Mouse (Mus musculus): ENCODE results near the gene Polr3h.

Polr3h gene

DNA sequence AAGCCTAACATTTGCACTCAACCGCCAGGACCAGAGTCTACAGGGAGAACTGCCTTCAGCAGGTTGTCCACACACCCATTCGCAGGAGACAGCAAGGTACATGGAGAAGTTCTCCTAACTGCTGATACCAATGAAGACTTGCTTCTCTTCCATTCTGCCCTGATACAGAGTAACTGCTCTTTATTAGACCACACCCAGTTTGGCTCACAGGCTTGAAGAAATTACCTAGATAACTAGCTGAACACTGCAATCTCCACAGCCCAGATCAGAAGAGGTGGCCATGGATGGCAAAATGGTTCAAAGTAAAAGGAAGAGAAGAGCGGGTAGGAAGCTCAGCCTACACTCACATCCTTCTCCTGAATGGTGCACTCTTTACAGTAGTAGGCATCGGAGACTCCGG is 56.1 kb downstream of the Polr3h start:
- no peak for DNase-seq (ENCODE audit: low read depth)

DNA sequence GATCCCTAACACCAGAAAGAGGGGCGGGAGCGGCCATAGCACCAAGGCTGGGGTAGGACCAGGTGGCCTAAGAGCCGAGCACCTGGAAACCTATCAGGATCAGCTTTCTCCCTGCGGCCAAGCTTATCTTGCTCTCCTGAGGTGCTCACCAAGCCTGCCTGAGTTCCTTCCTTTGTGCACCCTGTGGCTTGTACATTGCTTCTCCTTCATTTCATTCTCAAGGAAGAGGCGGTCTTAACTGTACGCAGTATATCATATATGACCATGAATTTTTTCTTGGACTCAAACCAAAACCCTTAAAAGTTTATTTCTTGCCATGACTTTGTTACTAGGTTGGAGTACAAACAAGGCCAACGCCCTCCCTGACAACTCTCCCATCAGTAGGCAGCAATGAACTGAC is 61.8 kb downstream of the Polr3h start:
- DNase-seq (ENCODE audit: low read depth), result no peak

DNA sequence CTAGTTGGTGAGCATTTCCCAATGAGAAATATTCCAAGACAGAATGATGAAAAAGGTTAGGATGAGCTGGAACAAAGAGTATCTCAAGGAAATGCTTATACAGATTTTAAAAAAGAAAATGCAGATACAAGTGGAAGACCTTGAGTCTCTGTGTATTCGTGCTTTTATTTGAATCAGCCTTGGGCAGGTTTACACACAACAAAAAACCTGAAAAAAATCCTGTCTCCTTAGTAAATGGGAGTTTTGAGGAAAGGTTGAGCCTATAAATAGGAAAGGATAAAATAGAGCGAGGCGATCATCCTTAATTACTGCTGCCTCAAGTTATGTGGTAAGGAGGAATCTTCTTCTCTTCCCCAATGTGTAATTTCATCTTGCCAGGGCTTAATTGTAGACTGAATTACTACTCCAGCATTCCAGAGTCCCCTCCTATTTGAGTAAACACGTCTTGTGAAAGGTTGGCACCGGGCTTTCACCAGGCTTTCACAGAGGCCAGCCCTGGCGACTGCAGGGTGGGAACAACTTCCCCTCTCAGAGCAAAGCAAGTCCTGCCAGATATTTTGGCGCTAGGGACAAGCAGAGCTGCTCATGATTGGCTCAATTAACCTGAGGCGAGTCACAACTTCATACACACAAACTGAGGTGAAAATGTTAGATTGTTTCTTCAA is 65.4 kb downstream of the Polr3h start:
- DNase-seq (ENCODE audit: low read depth), result no peak

DNA sequence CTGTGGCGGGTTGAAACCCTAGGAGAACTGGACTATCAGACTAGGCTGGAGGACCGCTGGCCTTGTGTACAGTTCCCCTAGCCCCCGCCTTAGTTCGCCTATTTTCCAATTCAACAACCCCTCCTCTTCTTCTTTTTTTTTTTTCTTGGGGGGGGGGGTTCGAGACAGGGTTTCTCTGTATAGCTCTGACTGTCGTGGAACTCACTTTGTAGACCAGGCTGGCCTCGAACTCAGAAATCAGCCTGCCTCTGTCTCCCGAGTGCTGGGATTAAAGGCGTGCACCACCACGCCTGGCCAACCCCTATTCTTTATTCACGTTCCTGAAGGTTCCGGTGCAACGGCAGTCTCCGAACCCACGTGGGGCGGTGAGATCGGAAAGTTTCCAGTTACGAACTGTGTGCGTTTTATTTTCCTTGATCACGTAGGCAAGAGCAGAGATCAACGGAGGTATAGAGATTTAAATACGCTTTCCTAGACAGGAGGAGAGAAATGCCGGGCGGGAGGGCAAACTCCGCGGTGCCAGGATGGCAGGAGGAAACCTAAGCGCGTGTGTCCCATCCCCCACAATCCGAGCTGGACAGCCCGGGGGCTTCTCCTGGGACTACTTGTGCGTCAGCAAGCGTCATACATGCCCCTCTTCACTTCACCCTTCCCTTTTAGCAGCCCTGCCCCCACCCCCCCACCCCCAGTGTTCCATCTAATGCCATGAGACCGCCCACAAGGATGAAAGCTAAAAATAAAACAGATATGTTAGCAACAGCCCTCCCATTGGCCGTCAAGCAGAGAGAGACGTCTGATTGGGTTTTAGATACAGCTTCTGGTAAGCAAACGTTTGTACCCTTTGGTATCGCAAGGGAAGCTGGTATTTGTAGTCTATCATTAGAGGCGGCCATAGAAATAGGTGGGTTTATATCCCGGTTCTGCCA is 66.4 kb downstream of the Polr3h start:
- DNase-seq (ENCODE audit: low read depth), result peak; percentile 94

DNA sequence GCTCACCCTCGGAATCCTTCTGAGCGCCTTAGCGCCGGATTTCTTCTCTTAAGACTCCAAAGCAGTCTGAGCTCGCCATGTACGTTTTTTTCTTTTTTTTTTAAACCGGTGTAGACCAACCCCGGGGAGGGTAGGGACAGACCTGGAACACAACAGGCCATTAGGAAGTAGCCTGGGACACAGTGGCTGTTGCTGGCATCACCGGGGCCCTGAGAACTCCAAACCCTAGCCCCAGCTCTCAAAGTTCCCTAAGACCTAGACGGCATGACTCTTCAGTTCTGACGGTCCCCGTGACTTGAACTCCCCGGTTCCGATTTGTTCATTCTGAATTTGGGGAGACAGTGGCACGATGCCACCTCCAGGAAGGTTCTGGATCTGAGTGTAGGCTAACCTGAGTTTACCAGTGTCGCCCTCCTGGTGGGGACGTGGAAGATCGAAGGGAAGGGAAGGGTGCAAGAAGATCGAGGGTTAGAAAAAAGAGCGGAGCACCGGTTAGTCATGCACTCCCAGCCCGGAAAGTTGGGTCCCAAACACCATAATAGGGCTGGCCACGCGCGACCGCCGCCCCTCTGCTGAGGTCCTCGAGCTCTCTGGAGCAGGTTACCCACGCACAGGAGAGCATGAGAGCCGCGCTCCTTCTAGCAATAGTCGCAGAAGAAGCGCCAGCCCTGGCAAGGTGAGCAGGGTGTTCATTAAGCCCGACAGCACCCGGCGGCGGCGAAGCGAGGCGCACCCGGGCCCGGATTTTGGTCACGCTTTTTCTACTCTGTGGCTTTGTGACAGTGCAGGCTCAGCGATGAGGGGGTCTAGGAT is 67.3 kb downstream of the Polr3h start, which contains the start of gene Tob2:
Gene Tob2 (minus strand): TSS at position 280 of the 813 bp plus-strand sequence.
- no peak for DNase-seq (ENCODE audit: low read depth)

DNA sequence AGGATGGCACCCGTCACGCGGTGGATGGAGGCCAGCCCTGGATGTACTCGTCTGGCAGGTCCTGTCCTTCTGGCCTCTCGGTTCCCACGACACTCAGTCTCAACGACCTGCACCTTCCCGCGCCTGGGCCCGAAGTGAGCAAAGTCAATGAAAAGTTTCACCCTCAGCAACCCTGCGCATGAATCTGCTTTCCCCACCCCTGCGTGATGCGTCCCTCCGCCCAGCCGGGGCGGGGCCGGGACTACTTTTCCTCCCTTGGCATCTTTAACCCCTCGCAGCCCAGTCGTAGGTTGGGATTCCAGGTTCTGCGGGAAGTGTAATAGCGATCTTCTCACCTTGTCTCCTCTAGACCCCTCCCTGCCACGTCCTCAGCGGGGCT is 67.9 kb downstream of the Polr3h start:
- DNase-seq (ENCODE audit: low read depth), result no peak

DNA sequence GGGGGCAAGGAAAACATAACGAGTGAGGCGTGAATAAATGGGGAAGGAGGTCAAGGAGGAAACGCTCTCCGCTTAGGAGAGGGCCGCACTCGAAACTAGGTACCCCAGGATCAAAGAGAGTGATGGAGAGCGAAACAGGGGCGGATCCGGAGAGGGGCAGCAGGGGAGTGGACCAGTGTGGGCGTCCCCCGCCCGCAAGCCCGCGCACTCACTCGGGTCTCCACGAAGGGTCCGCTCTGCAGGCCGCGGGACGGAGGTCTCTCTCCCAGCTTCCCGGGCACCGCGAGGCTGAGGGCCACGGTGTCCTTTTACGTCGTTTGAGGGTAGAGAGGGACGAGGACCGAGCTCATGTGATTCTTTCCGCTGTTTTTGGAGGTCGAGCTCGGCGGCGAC is 68.3 kb downstream of the Polr3h start:
- no peak for DNase-seq (ENCODE audit: low read depth)

DNA sequence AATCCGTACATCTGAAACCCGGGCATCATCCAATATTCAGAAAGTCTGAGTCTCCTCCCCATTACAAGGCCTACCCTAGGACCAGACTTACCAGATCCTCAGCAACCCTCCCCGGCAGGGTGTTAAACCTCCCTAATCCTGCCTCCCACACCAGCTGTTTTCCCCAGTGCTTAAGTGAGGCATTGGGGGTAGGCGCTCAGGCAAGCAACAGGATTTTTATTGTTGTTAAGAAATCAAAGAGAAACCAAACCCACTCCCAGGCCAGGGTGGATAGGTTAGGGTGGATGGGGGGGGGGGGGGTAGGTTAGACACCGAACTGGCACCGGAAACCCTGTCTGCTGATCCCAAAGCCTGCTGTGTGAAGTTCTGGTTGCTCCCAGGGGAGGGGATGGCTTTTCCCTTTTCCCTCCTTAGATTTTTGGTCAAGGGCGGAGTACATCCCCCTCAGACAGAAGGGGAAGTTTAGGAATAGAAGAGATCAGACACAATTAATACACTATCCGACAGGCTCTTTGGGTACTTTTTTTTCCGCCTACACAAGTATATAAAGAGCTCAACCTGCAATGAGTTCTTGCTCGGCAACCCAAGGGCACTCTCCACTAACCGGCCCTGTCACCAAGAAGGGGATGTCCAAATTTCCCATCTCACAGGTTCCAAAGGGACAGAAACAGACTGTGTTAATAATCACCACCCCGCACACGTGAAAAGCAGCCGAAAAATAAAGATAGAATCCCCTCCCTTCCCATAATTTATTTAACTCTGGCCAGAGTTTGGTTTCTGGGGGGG is 68.9 kb downstream of the Polr3h start:
- DNase-seq (ENCODE audit: low read depth), result no peak

DNA sequence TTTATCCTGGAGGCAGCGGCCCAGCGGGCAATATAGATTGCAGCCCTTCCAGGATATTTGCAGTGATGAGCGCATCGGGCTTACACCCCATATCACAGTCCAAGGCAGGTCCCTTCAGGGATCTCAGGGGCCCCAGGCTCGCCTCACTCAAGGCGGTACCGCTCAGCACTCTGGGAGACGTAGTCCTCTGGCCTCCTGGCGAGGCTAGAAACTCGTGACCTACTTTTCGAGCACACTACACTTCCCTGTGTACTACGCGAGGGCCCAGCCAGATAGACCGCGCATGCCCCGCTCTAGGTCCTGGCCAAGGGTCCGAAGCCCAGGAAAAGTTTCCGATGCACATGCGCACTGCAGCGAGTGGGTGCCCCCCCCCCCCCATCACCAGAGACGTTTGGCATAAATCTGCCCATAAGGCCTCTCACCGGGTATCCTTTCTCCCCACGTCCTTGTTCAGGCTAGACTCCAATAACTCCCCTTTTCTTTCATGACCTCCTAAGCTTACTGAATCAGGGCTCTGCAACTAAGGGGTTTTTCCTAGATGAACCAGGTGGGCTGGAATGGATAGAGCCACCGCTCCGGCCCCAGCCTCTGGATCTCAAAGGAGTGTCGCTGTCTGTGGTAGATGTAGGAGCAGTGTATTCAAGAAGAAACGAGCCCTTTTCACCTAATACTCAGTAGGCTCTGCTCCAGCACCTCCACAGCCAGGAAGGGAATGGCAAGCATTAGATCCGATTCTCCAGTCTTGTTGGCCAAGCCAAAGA is 69.8 kb downstream of the Polr3h start:
- peak; percentile 85 for DNase-seq (ENCODE audit: low read depth)

DNA sequence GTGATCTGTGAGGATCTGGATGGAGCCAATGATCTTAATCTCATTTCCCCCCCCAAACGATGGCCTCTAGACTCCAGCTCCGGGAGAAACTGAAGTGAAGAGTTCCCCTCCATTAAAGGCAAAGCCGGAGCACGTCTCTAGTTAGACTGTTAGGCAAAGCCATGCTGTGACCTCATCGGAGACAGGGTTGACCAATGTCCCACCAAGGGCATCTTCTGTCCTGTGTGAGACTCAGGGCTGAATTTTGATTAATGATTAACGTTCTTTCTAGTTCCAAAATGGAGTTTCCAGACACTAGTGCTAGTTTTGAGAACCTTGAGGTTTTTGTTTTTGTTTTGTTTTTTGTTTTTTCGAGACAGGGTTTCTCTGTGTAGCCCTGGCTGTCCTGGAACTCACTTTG is 73.0 kb downstream of the Polr3h start:
- DNase-seq (ENCODE audit: low read depth), result no peak

DNA sequence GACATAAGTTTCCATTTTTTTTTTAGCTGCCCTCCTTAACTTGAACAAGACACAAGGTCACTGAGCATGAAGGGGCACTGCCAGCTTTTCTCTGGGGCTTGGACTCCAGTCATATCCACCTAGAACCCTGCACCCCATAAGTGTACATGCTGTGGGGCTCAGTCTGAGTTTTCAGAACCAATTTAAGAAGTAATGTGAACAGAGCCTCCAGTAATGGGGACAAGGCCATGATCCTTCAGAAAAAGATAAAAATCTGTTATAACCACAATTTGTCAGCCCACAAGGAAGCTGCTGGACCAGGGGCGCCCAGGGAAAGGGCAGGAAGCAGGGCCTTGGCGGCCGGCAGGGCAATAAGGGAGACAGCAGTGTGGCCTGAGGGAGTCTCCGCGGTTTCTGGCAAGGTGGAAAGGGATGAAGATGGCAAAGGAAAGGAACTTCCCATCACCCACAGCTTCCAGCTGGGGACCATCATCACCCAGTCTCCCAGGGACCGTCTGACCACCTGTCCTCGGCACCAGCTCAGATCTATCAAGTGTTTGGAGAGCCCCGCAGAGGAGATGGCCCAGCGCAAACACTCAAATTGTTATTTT is 73.5 kb downstream of the Polr3h start:
- no peak for DNase-seq (ENCODE audit: low read depth)

DNA sequence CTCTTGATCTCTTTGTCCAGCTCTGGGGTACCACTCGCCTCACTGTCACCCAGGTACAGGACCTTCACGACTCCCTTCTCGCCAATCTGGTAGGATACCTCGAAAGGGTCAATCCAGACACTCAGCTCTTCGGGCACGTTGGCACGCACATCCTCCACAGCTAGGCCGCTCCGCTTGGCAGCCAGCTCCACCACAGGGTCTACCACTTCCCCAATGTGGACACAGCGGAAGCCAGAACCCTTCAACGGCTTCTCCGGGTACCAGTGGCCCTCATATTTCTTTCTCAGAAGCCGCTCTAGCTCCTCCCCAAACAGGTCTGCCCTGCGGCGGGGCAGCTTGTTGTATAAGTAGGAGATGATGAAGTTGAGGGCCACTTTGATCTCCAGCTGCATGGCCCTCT is 74.7 kb downstream of the Polr3h start:
- no peak for DNase-seq (ENCODE audit: low read depth)

DNA sequence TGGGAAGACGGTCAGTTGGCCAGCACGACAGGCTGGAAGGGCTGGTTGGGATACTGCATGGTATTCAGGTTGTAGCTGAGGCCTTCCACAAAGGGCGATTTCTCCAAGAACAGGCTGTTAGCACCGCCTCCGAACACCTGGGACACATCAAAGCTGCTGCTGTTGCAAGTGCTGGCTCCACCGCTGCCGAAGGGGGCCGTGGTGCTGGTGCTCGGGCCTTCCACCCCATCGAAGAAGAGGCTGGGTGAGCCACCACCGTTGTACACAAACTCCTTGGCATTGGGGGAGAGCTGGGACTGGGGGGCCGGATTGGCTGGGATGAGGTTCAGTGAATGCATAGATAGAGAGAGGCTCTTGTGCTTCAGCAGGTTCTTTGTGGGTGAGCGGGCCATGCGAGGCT is 75.3 kb downstream of the Polr3h start:
- no peak for DNase-seq (ENCODE audit: low read depth)

DNA sequence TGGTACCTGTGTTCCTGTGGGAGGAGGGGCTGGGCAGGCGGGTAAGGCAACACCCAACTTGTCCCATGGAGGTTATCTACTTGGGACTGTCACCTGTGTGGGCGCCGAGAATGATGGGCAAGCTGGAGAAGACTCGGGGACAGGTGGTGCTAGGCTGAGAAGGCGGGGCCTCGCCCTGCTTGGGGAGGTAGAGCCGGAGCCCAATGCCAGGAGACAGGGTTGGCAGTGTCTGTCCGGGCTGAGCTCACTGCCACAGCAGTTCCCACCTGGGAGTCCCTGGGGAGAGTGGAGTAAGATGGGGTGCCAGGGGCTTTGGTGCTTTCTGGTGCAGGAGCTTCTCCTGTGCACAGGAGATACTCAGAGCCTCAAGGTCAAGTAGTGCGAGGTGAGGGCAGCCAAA is 76.9 kb downstream of the Polr3h start:
- no peak for DNase-seq (ENCODE audit: low read depth)

DNA sequence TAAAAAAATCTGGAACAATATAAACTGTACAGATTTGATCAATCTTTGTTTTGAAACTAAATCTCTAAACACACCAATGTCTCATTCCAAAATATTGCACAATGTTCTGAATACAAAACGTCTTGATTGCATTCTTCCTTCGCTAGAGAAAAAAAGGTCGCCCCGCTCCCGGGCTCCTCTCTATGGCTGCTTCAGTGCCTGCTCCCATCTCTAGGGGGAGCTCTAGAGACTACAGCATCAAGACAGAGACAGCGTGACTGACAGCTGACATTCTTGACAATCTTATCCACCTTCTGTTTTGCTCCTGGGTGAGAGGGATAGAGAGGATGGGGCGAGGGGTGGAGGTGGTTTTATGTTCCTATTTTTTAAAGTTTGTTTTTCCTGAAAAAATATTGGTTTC is 77.7 kb downstream of the Polr3h start:
- no peak for DNase-seq (ENCODE audit: low read depth)

DNA sequence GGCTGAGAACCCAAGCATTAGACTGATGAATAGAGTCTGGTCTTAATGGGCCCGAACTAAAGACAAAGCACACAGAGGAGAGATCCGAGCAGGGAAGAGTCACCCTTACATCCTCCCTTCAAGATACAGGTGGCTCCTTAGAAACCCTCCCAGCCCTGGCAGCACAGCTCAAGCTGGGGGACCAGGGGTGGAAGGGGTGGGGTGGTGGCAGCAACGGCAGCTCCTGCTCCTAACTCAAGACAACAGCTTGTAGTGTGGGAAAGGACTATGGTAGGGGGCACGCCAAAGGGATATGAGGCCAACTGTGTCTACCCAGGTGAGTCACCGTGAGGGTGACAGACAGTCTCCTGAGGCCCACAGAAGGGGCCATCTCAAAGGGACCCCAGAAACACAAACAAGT is 78.2 kb downstream of the Polr3h start:
- DNase-seq (ENCODE audit: low read depth), result no peak

DNA sequence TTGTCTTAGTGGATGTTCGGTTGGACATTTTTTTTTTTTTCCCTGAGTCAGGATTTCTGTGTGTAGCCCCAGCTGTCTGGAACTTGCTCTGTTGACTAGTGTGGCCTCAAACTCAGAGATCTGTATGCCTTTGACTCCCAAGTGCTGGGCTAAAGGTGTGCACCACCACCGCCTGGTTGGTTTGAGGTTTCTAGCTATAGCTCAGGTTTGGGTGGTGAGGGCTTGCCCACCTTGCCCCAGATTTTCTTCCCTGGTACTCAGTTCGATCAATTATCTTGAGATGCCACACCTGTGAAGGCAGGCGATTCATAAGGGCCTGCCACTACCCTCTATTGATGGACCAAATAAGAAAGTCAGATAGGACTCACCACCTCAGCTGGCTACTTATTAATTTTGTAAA is 78.9 kb downstream of the Polr3h start:
- DNase-seq (ENCODE audit: low read depth), result no peak

DNA sequence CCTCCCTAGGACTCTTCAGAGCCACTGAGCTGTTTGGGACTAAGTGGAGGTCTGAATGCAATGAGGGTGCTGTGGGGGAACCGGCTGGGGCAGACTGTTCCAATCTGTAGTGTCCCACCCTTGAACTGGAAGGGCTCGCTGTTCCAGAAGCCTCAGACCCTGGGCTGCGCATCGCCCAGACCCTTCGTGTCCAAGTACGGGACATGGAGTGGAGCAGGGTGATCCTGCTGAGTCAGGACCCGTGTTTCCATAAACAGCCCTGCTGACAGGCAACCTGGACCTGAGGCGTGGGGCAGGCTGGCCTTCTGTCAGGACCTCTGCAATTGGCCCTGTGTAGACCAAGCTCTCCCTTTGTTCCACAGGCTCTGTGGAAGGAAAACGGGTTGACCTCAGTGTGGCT is 79.3 kb downstream of the Polr3h start:
- DNase-seq (ENCODE audit: low read depth), result no peak

DNA sequence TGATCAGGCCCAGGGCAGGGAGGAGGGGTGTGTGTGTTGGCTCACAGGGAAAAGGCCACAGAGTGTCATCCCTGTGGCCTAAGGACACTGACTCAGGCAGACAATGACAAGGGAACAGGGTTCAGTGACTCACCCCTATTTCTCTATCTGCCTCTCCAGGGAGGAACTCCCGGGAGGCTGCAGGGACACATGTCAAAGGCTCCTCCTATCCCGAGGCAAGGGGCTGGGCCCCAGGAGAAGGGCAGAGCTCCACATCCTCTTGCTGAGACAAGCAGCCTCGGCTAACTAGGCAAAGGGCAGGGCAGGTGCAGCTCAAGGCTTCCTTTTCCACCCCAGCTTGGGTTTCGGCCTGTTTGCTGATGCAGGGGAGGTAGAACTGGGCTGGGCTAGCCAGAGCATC is 80.3 kb downstream of the Polr3h start:
- no peak for DNase-seq (ENCODE audit: low read depth)

DNA sequence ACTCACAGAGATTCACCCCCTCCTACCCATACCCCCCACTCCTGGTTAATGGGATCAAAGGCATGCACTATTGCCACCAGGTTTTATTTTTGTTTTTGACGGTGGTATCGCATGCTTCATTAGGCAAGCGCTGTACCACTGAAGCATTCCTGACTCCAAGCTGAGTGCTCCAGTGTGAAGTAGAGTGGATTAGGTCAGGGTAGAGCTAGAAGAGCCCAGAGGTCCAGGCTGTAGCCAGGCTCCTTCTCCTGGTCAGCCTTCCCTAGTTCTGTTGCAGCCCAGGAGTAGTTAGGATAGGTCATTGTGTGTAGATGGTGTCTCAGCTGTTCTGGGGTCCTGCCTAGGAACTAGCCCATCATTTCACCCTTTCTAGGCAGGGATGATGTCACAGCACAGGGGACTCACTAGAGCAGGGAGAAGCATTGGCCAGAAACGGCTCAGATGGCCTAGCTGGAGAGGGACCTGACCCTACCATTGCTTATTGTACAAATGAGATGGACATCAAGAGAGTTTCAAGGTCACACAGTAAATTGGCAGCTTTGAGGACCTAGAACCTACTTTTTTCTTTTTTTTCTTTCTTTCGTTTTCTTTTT is 80.9 kb downstream of the Polr3h start:
- no peak for DNase-seq (ENCODE audit: low read depth)

Data from fibroblast of lung, adult 2 months (primary cell).